Mouse (Mus musculus): ENCODE data around the gene Parn. TPM values are rescaled to one million over a fixed set of nuclear protein-coding genes. Genes with fewer than 3 reads are reported as not detected.

Gene Parn
- polyA plus RNA-seq, 1 experiment from 2014 or later: 13.8 TPM

- no peak overlapping the region for H3K27ac ChIP-seq (ENCODE audit: low read depth)
- H3K36me3 ChIP-seq (replicated peaks; ENCODE audit: insufficient read depth, low read length): no peaks in the 10 kb centered on the region
- no peak overlapping the region for H3K4me3 ChIP-seq (ENCODE audit: low read depth, low read length)
- H3K9ac ChIP-seq (replicated peaks): no peak overlapping the region
- no peaks in the 10 kb centered on the region for H3K9me3 ChIP-seq (ENCODE audit: low read length)
- H3K27me3 ChIP-seq (ENCODE audit: insufficient read depth, low read length): no peaks in the 10 kb centered on the region
- no peak overlapping the region for H3K4me2 ChIP-seq (ENCODE audit: low read depth, low read length)
- no peak for DNase-seq
- WGBS (ENCODE audit: insufficient replicate concordance): 75% methylated on average over 5 of the region's 5 CpGs
- ATAC-seq: no peak
- TF ChIP-seq EP300 (IDR thresholded peaks at IDR 0.05; ENCODE audit: low read depth) (no peak), CTCF (IDR thresholded peaks at IDR 0.05; ENCODE audit: low read depth) (peak; percentile 29)
- H3K4me1 ChIP-seq (ENCODE audit: insufficient read depth): no peaks in the 10 kb centered on the region
These were observed 136.7 kb downstream of the Parn start for GRCm38 (mm10) chr16:13531279-13531678.

GRCm38 (mm10) chr16:13521359-13521758 is 146.6 kb downstream of the Parn start:
- DNase-seq (no peak), ATAC-seq (no peak)

GRCm38 (mm10) chr16:13520301-13520700 is 147.7 kb downstream of the Parn start:
- Histone ChIP-seq H3K9ac (replicated peaks) (no peak overlapping the region), H3K36me3 (replicated peaks; ENCODE audit: insufficient read depth, low read length) (no peaks in the 10 kb centered on the region), H3K4me2 (ENCODE audit: low read depth, low read length) (no peak overlapping the region), H3K4me1 (ENCODE audit: insufficient read depth) (no peaks in the 10 kb centered on the region), H3K4me3 (ENCODE audit: low read depth, low read length) (no peak overlapping the region), H3K27ac (ENCODE audit: low read depth) (no peak overlapping the region), H3K27me3 (ENCODE audit: insufficient read depth, low read length) (no peaks in the 10 kb centered on the region), H3K9me3 (ENCODE audit: low read length) (no peaks in the 10 kb centered on the region)
- DNase-seq (no peak), ATAC-seq (no peak)
- WGBS (ENCODE audit: insufficient replicate concordance): 71% methylated on average over 6 of the region's 6 CpGs
- TF ChIP-seq CTCF (IDR thresholded peaks at IDR 0.05; ENCODE audit: low read depth) (no peak), EP300 (IDR thresholded peaks at IDR 0.05; ENCODE audit: low read depth) (no peak)

More at GRCm38 (mm10) chr16:13521359-13521758, 146.6 kb downstream of the Parn start:
- WGBS (ENCODE audit: insufficient replicate concordance): 63% methylated on average over 6 of the region's 6 CpGs
- Histone ChIP-seq H3K36me3 (replicated peaks; ENCODE audit: insufficient read depth, low read length) (no peaks in the 10 kb centered on the region), H3K4me3 (ENCODE audit: low read depth, low read length) (no peak overlapping the region), H3K4me1 (ENCODE audit: insufficient read depth) (no peaks in the 10 kb centered on the region), H3K27ac (ENCODE audit: low read depth) (no peak overlapping the region), H3K9me3 (ENCODE audit: low read length) (no peaks in the 10 kb centered on the region), H3K4me2 (ENCODE audit: low read depth, low read length) (no peak overlapping the region), H3K27me3 (ENCODE audit: insufficient read depth, low read length) (no peaks in the 10 kb centered on the region), H3K9ac (replicated peaks) (no peak overlapping the region)
- no peak for TF ChIP-seq EP300 (IDR thresholded peaks at IDR 0.05; ENCODE audit: low read depth)
- TF ChIP-seq CTCF (IDR thresholded peaks at IDR 0.05; ENCODE audit: low read depth): no peak

GRCm38 (mm10) chr16:13516214-13516613 is 151.8 kb downstream of the Parn start:
- no peaks in the 10 kb centered on the region for H3K4me1 ChIP-seq (ENCODE audit: insufficient read depth)
- no peak overlapping the region for H3K4me2 ChIP-seq (ENCODE audit: low read depth, low read length)
- no peak for TF ChIP-seq EP300 (IDR thresholded peaks at IDR 0.05; ENCODE audit: low read depth)
- no peak for TF ChIP-seq CTCF (IDR thresholded peaks at IDR 0.05; ENCODE audit: low read depth)
- no peak for ATAC-seq
- no peaks in the 10 kb centered on the region for H3K9me3 ChIP-seq (ENCODE audit: low read length)
- H3K27me3 ChIP-seq (ENCODE audit: insufficient read depth, low read length): no peaks in the 10 kb centered on the region
- no peak for DNase-seq
- WGBS (ENCODE audit: insufficient replicate concordance): 64% methylated on average over 3 of the region's 3 CpGs
- H3K9ac ChIP-seq (replicated peaks): no peak overlapping the region
- H3K4me3 ChIP-seq (ENCODE audit: low read depth, low read length): no peak overlapping the region
- no peaks in the 10 kb centered on the region for H3K36me3 ChIP-seq (replicated peaks; ENCODE audit: insufficient read depth, low read length)
- H3K27ac ChIP-seq (ENCODE audit: low read depth): no peak overlapping the region

GRCm38 (mm10) chr16:13515524-13515923 is 152.4 kb downstream of the Parn start:
- no peaks in the 10 kb centered on the region for H3K27me3 ChIP-seq (ENCODE audit: insufficient read depth, low read length)
- H3K36me3 ChIP-seq (replicated peaks; ENCODE audit: insufficient read depth, low read length): no peaks in the 10 kb centered on the region
- no peak overlapping the region for H3K4me3 ChIP-seq (ENCODE audit: low read depth, low read length)
- H3K27ac ChIP-seq (ENCODE audit: low read depth): no peak overlapping the region
- no peaks in the 10 kb centered on the region for H3K9me3 ChIP-seq (ENCODE audit: low read length)
- ATAC-seq (no peak), DNase-seq (no peak)
- no peak overlapping the region for H3K9ac ChIP-seq (replicated peaks)
- H3K4me1 ChIP-seq (ENCODE audit: insufficient read depth): no peaks in the 10 kb centered on the region
- TF ChIP-seq EP300 (IDR thresholded peaks at IDR 0.05; ENCODE audit: low read depth) (no peak), CTCF (IDR thresholded peaks at IDR 0.05; ENCODE audit: low read depth) (no peak)
- H3K4me2 ChIP-seq (ENCODE audit: low read depth, low read length): no peak overlapping the region
- WGBS (ENCODE audit: insufficient replicate concordance): 81% methylated on average over 7 of the region's 7 CpGs

- WGBS (ENCODE audit: insufficient replicate concordance): 67% methylated on average over 5 of the region's 5 CpGs
- TF ChIP-seq EP300 (IDR thresholded peaks at IDR 0.05; ENCODE audit: low read depth) (no peak), CTCF (IDR thresholded peaks at IDR 0.05; ENCODE audit: low read depth) (no peak)
- H3K4me2 ChIP-seq (ENCODE audit: low read depth, low read length): no peak overlapping the region
- ATAC-seq: no peak
- H3K27me3 ChIP-seq (ENCODE audit: insufficient read depth, low read length): no peaks in the 10 kb centered on the region
- no peak for DNase-seq
- H3K9me3 ChIP-seq (ENCODE audit: low read length): no peaks in the 10 kb centered on the region
- H3K27ac ChIP-seq (ENCODE audit: low read depth): no peak overlapping the region
- no peak overlapping the region for H3K4me3 ChIP-seq (ENCODE audit: low read depth, low read length)
- no peaks in the 10 kb centered on the region for H3K4me1 ChIP-seq (ENCODE audit: insufficient read depth)
- H3K9ac ChIP-seq (replicated peaks): no peak overlapping the region
- no peaks in the 10 kb centered on the region for H3K36me3 ChIP-seq (replicated peaks; ENCODE audit: insufficient read depth, low read length)
These were observed 162.9 kb downstream of the Parn start for GRCm38 (mm10) chr16:13505055-13505454.

- Histone ChIP-seq H3K9me3 (ENCODE audit: low read length) (no peaks in the 10 kb centered on the region), H3K9ac (replicated peaks) (no peak overlapping the region), H3K27me3 (ENCODE audit: insufficient read depth, low read length) (no peaks in the 10 kb centered on the region), H3K27ac (ENCODE audit: low read depth) (no peak overlapping the region), H3K4me1 (ENCODE audit: insufficient read depth) (no peaks in the 10 kb centered on the region), H3K36me3 (replicated peaks; ENCODE audit: insufficient read depth, low read length) (no peaks in the 10 kb centered on the region), H3K4me3 (ENCODE audit: low read depth, low read length) (no peak overlapping the region), H3K4me2 (ENCODE audit: low read depth, low read length) (no peak overlapping the region)
- no peak for DNase-seq
- TF ChIP-seq EP300 (IDR thresholded peaks at IDR 0.05; ENCODE audit: low read depth): no peak
- no peak for TF ChIP-seq CTCF (IDR thresholded peaks at IDR 0.05; ENCODE audit: low read depth)
- 71% methylated on average over 3 of the region's 3 CpGs for WGBS (ENCODE audit: insufficient replicate concordance)
- no peak for ATAC-seq
These were observed 163.5 kb downstream of the Parn start for GRCm38 (mm10) chr16:13504476-13504875.
